Mouse (Mus musculus): ENCODE results near the gene Gcn1l1.

DNA sequence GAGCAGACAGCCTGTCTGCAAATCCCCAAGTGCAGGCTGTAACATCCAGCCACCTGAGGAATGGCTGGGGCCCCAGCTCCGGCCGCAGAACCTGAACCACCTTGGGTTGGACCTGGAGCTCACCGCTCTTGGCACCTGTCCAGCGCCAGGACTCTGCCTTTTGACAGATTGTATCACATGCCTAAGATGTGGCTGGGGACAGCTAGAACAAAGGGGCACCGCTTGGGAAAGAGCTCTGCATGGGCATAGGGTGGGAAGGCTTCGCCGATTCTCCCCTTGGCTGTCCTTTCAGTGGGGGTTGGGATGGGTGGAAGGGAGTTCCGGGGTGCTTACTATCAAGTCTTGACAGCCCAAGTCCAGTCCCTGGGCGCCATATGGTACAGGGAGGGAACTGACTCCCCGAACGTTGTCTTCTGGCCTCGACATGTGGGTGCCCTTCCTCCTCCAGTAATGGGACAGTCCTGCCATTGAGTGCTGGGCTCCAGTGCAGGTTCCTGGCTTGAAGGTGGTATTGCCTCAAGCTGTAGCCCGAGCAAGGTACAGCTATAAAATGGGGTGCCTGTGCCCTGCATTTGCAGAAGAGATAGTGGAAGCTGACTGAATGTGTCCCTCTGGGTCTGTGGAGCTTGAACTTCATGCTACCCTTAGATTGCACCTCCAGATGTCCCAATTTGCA lies 26.9 kb upstream of the Gcn1l1 start:
- no peak for TF ChIP-seq CTCF (IDR thresholded peaks at IDR 0.05; ENCODE audit: low read depth)
- no peak for TF ChIP-seq EP300 (IDR thresholded peaks at IDR 0.05; ENCODE audit: low read depth)
